Mouse (Mus musculus) adrenal gland, adult 18-20 months (tissue): ENCODE measurements around the gene Tssk3. TPM values are rescaled to one million over a fixed set of nuclear protein-coding genes. Genes with fewer than 3 reads are reported as not detected.
"Not testable (repeated sequence)": the region's sequence is repeated elsewhere in the genome, so short reads cannot be mapped to it uniquely, and the experiment has no call there.

Experiments used
- DNase-seq, 2 experiments: peaks; one replicate each; pipeline ENCODE4 v3.0.0; 2021 to 2022; ENCODE audit warnings: low spot score in 2 of 2
- total RNA-seq, 2 experiments: library from RNA; stranded (reverse); gene quantifications; 1 replicate in 1 of 2; 2 replicates in 1 of 2; pipeline ENCODE4 v1.2.3; 2021

The Tssk3 gene
- total RNA-seq, 2 experiments from 2014 or later, result not detected

DNA sequence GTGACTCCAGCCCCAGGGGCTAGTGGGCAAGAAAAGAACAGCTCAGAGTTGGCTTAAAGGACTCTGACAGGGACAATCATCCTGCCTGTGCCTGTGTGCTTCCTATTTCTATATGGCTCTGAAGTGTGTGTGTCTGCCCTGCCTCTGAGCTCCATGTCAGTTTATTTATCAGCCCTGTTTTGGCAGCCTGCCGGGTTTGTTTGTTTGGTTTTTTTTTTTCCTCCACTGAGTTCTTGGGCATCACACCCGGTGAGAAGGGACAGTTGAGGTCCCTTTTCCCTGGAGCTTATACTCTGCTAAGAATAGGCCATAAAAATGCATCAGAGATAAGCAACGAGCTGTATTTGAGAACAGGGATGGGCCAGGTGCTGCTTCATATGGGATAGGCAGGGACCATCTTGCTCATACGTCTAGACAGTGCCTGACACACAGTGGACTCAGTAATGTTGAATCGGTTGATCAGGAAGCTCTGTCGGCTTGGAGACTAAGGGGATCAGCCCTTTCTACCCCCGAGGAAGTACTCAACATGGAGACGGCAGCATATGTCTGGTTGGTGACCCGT, 11.6 kb upstream of the Tssk3 start:
- DNase-seq, result no peak

DNA sequence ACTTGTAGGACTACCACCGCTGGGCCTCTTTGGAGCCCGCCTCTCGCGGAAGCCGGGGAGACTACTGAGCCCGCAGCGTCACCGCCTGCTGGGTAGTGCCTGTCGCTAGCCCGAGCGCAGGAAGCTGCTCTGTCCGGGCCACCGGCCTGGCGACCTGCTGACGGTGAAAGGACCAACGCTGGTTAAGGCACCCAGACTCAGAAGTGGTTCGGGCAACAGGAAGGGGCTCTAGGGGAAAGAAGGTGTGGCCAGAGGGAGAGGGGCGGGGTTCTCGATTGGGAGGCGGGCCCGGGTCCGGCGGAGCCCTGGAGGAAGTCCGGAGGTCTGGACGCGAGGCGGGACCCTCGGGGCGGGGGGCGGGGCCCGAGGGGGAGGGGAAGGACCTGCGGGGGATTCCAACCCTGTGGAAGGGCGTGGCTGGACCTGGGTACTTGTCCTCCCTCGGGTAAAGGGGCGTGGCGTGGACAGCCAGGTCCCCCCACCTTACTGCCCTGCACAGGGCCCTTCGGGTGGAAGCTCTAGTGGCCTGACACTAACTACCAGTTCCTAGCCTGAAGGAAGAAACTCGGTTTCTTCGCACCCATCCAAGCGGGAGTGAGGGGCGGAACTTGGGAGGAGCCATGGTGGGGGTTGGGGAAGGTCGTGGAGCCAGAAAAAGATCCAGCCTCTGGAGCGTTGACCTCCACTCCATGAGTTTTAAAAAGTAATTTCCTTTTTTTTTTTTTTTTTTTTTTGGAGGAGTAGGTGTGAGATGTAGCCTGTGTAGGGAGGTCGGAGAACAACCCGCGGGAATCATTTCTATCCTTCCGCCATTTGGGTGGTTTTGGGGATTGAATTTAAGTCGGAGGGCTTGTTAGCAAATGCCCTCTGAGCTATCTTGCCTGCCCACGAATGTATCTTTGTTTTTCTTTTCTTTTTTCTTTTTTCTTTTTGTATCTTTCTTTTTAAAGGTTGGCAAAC, 10.1 kb upstream of the Tssk3 start:
- peak; percentile 81 to 88 for DNase-seq

DNA sequence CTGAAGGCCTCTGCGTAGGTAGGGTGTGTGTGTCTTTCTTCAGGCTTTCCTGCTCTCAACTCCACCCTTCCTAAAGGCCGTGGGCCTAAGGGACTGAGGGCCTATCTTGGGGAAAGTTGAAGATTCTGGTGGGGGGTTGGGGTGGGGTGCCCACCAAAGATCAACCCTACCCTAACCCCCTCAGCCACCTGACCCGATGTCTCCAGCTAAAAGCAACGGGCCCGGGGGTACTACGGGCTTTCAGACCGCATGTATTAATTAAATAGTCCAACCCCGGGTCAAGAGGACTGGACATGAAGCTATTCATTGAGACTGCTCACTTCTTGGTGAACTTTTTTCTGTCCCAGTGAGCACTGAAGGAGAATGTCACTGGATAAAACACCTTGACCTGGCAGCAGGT, 9.2 kb upstream of the Tssk3 start:
- no peak for DNase-seq

DNA sequence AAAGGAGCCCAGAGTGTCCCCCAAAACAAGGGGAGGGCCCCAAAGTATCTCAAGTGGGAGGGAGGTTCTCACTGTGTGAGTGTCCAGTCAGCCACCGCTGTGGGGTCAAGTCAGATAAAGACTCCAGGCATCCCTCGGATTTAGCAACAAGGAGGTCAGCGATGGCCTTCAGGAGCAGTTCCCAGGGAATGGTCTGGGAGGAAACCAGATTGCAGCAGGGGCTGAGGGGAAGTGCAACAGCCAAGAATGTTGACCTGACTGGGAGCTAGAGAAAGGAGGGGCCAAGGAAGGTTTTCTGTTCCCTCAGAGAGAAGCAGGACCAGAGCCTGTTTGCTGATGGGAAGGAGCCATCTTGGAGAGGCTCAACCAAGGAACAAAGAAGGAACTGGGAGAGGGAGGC, 8.1 kb upstream of the Tssk3 start:
- no peak for DNase-seq

DNA sequence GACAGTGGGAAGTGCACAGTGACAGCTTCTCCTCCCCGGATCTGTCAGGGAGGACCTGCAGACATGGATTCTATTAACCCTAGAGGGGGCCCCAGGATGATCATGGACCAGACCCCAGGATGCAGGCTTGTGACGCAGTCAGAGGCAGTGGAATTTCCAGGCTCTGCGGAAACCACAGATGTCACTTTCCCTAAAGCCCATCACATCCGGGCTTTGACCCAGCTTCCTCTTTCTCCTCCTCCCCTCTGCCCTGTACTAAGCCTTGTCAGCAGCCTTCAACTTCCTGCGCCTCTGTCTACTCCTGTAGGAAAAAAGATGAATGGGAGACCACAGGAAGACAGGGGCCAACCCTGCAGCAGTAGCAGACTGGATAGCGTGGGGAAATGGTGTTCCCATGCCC, 5.8 kb upstream of the Tssk3 start:
- no peak for DNase-seq

DNA sequence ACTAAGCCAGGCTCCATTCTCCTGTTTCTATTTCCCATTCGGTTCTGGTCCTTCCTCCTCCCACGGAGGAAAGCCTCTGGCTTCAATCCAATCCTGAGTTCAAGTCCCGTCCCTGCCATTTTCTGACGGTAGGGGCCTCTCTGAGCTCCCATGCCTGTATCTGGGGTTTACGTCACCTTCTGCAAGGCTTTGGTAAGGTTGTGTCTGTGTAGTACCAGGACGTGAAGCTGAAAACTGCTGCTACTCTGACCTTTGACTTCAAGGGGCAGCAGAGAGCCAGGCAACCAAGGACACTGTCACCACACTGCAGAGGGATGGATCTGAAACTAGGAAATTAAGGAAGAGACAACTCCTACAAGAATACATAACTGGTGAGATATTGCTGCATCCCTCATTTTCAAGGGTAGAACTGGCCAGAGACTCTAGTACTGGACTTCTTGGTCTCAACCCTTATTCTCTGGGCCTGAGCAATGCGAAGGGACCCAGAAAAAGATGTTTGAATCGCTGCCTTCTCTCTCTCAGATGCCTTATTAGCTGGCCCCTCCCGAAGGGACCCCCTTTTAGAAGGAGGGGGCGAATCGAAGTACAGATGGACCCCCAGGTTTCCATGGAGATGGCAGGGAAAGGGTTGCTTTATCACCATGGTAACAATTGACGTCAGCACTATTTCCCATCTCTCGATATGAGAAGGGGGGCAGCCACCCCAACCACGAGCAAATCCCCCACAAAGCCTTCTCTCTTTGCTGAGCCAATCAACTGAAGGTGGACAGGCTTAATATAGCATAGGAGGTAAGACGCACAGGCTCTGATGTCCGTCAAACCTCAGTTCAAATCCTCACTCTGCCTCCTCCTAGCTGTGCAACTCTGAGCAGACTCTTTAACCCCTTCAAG, 5.1 kb upstream of the Tssk3 start:
- DNase-seq, result no peak

DNA sequence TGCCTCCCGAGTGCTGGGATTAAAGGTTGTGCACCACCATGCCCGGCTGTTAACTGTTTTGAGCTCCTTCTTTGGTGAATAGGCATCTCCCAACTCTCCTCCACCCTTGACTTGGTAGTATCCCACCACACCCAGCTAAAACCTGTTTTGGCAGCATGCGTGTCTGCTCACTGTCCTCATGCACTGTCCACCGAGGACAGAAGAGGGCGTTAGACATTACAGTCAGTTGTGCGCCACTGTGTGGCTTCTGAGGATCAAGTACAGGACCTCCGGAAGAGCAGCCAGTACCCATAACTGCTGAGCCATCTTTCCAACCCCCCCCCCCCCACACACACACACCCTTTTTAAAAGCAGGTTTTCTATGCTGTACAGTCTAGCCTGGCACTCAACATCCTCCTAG, 3.9 kb upstream of the Tssk3 start:
- no peak for DNase-seq

DNA sequence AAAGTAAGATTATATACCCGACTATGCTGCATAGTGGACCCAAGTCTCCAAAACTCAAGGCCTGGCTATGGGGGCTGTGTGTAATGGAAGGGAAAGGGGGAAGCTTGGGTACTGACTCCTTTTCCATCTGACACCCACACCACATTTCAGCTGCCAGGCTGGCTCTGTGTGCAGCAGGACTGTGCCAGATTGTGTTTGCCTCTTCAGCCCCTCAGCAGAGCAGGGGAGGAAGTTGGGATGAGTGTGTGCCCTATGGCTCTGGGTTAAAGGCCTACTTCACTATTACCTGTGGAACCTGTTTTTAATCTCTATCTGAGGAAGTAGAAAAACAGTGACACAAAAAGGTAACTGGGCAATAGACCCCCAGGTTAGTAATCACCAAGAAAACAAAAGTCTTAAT, 9.7 kb downstream of the Tssk3 start:
- no peak for DNase-seq

DNA sequence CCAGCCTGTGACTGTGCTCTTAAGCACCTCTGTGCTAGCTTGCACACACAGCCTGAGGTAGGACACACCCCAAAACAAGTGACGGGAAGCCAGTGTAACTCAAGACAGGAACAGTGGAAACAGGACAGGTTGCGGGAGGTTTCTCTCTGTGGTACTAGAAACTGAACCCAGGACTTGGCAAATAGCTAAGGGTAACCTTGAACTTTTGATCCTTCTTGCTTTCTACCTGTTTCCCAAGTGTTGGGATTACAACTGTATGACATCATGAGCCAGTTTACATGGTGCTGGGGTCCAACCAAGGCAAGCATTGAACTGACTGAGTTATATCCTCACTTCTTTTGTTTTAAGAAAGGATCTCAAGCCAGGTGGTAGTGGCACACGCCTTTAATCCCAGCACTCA, 11.0 kb downstream of the Tssk3 start:
- DNase-seq, result no peak

DNA sequence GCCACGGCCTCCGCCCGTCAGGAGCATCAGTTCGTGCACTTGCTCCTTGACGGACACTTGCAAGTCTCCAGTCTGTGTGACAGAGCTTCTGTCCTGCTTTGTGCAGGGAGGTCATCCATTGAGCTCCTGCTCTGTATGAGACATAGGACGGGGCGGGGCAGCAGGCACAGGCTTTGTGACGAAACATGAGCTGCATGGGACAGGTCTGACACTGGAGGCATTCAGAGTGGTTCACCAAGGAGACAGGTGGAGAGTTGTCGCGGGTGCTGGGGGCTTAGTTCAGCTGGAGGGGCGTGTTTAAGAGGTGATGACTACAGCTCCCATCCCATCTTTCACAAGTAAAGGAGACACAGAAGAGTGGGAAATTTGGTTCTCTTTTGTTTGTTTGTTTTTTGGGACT, 14.8 kb downstream of the Tssk3 start:
- DNase-seq, result no peak

DNA sequence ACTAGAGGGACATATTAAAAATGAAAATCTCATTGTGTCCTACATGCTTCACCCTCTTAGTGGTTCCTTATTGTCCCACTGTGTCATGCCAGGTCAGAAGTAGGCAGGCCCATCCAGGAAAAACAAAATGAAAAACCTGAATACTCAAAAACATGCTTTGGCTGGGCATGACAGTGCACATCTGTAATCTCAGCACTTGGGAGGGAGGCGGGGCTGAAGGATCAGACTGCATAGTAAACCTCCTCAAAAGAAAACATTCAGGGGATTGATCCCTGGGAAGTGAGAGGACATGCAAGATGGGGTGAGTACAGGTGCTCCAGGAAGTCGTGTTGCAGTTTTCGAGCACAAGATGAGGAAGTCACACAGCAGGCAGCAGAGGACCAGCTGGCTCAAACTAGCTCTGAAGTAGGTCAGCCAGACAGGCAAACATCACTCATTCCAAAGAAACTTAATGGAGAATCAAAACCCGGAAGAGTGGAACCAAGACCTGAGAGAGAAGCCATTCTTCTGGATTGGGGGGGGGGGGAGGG, 26.5 kb downstream of the Tssk3 start:
- no peak for DNase-seq

DNA sequence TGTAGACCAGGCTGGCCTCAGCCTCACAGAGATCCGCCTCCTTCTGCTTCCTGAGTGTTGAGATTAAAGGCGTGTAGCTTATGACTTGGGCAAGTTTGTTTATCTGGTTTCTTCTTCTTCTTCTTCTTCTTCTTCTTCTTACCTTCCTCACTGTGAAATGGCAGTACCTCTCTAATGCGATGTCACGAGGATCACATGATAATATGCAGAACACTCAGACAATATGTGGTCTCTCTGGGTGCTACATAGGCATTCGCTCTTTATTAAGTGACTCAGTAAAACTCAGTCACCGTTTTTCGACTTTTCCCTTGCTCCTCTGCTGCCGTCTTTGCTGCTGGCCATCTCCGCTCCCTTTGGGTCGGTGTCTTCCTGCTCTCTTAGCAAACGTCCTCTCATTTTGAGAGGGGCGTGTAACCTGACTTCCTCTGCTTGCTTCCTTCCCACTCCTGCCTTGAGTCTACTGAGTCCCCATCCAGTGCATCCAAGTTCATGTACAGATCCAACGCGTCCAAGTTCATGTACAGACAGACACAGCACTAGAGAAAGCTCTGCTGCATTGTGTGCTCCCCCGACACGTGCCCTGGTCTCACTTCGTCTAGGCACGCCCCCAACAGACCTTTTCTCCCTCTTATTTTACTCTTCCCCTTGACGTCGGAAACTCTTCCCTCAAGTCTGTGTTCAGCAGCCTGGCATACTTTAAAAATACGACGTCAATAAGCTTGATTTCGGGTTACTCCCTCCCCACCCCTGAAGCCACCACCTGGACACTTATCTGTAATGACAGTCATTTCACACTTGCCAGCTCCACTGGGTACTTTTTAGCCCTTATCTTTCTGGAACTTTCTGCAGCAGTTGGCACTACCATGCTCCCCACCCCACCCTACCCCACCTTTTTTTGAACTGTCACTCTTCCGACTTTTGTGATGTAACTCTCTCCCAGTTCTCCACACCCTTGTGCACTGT, 27.4 kb downstream of the Tssk3 start:
- no peak for DNase-seq

DNA sequence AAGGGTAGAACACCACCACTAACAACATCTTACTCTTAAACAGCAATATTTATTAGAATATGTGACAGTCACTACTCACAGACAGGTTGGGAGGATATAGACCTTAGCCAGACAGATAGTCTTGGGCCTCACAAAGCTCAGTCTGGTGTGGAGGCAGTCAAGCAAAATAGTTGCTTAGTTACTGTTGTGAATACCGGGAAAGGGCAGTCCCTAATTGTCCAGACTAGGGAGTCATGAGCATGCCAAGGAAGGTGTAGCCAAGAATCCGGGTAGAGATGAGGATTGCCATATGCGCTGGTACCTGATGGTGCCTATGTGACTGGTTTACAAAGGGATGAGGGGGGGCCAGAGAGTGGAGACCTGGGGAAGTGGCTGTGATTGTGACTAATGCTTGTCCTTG, 28.7 kb downstream of the Tssk3 start:
- no peak for DNase-seq

DNA sequence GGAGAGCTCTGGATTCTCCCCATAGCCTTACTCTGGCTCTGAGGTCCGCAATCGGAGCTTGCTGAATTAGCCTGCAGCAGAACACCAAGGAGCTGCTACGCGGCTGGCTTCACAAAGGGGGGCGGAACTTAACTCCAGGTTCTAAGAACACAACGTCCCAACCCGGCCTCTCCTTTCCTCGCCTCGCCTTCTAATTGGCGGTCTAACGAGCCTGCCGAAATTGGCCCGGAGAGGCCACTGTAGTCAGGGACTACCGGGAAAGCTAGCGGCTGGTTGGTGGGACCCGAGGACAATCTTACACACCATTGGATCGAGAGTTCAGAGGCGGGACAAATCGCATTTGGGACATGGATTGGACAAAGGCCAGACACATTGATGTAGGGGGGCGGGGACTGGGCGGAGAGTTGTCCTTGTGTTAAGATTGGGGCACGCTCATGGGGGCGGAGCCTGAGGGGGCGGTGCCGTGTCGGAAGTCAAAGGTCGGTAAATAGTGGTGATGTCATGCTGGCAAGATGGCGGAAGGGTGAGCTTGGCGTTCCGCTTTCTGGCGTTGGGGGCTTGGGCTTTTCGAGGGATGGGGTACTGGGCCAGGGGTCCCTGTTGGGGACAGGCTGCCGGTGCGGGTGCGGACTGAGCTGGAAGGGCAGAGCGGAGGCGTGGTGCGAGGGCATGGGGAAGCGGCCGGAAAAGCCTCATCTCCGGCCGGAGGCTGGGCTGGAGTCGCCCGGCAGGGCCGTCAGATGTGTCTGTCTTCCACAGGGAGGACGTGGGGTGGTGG, 29.4 kb downstream of the Tssk3 start, which contains the start of gene Bsdc1:
Bsdc1 (plus strand) TSS at position 399 of the 778 bp plus-strand sequence.
- DNase-seq, result peak; percentile 97 to 99

DNA sequence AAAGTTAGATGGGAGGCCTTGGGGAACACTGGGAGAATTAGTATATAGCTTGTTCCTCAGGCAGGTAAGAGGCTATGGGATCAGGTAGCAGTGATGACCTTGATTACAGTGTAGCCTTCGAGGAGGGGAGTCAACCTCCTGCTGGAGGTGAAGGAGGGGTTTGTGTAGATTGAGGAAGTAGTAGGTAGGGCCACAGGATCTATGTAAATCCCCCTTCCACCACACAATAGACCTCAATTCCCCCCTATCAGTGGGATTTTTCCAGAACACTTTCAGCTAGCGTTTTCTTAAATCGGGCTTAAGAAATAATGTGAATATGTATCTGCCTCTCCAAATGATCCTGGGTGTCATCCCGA, 30.0 kb downstream of the Tssk3 start:
- DNase-seq, result no peak

DNA sequence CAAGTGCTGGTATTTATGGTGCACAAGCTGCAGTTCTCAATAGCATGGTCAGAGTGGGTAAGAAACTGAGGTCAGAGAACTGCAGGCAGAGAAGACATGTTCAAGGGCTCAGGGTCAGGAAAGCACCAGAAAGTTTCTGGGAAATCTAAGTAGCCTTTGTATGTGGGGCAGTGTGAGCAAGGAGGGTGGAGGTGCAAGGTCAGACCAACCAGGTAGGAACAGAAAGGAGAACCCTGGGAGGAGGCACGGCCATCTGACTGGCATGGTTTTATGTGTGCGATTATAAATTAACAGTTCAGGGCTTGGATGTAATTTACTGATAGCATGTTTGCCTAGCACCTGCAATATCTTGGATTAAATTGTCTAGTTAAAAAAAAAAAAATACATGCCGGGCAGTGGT, 31.1 kb downstream of the Tssk3 start:
- no peak for DNase-seq

DNA sequence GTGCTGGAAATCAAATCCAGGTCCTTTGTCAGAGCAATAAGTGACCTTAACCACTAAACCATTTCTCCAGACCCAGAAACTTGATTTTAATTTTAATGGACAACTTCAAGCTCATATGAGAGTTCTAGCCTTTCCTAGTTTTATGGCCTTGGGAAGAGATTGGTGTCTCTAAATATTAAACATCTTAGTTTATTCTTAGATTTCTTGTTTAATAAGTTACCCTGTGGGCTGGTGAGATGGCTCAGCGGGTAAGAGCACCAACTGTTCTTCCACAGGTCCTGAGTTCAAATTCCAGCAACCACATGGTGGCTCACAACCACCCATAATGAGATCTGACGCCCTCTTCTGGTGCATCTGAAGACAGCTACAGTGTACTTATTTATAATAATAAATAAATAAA, 33.5 kb downstream of the Tssk3 start:
- DNase-seq, result not testable (repeated sequence)

DNA sequence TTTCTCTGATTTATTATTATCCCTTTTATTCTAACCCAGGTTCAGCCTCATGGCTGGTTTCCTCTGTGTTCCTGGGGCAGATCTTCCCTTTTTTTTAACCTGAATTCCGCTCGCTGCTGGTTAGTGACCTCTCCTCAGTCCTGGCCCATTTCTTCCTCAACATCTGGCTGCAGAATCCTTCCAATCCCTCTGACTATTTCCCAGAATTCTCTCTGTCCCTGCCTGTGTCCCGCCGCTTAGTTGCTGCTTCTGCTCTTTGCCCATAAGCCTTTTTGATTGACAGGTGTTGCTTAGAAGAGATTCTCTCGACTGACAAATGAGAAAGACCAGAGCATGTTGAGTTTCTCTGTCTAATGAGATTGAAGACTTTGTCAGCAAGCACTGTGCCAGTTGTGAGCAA, 34.7 kb downstream of the Tssk3 start:
- no peak for DNase-seq

DNA sequence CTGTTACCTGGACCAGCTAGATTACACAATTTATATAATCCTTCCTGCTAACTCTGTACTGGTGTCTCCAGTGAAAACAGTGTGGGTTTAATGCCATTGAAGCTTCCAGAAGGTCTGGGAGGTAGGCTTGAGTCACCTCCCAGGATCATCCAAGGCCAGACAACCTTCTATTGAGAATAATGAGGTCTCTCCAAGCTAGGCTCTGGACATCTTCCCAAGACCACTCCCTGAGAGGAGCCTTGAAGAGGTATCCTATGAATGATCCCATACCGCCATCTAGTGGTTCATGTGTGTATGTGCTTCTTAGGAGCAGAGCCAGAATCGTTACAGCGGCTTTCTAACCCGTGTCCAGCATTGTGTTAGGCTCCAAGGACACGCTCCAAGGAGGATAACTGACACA, 35.6 kb downstream of the Tssk3 start:
- DNase-seq, result peak; percentile 28 to 40
